Mouse (Mus musculus): Measurements from ENCODE around the gene Lrrn1. TPM values are rescaled to one million over a fixed set of nuclear protein-coding genes. Genes with fewer than 3 reads are reported as not detected.

Lrrn1 gene
- total RNA-seq, 2 experiments from 2014 or later = 21.8 to 28.7 TPM

GRCm38 (mm10) chr6:107577309-107577708 is 47.7 kb downstream of the Lrrn1 start:
- DNase-seq (ENCODE audit: low spot score in 2 of 2) = no peak

- DNase-seq (ENCODE audit: low spot score in 2 of 2) = no peak
Measured at GRCm38 (mm10) chr6:107583759-107584383, 54.3 kb downstream of the Lrrn1 start.

- DNase-seq (ENCODE audit: low spot score in 2 of 2) = no peak
Measured at GRCm38 (mm10) chr6:107605151-107605550, 75.6 kb downstream of the Lrrn1 start.

GRCm38 (mm10) chr6:107614288-107614687 is 84.7 kb downstream of the Lrrn1 start:
- no peak for DNase-seq (ENCODE audit: low spot score in 2 of 2)

Data from adrenal gland, postnatal 4 days (tissue).